Mouse (Mus musculus) lung, adult 18-20 months (tissue): Measurements from ENCODE around the gene Fam198b.

Experiments used
- DNase-seq, 2 experiments: peaks; one replicate each; pipeline ENCODE4 v3.0.0; 2022; ENCODE audit warnings: mixed read lengths in 2 of 2

Gene Fam198b

GRCm38 (mm10) chr3:79984542-79984941, 100.2 kb downstream of the Fam198b start:
- peak in 1 of 2 experiments; percentile 19 for DNase-seq

DNA sequence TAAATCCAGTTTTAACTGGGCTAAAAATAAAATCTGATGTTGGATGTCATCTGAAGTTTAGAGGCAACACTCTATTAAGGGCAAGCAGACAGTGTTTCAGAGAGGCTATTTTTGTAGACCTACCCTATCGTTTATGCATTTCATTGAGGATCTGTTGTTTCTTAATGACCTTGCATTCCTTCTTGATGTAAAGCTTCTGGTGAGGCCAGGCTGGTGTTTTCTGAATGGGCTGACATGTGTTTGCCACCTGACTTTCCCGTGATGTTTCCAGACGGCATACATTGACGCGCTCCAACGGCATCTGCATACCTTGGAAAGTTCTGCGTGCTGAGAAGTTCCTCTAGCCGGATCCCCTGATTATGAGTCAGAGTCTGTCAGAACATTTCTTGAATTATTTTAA, 104.9 kb downstream of the Fam198b start:
- DNase-seq: no peak

- DNase-seq: no peak
Observed at GRCm38 (mm10) chr3:79989911-79990310, 105.6 kb downstream of the Fam198b start.

- no peak for DNase-seq
Observed at GRCm38 (mm10) chr3:79990480-79990879, 106.1 kb downstream of the Fam198b start.

- no peak for DNase-seq
Observed at GRCm38 (mm10) chr3:79994029-79994539, 109.8 kb downstream of the Fam198b start.

GRCm38 (mm10) chr3:79995726-79996125, 111.4 kb downstream of the Fam198b start:
- no peak for DNase-seq
